Mouse (Mus musculus) heart, embryonic 12.5 days (tissue): ENCODE results near the gene Dus4l. TPM values are rescaled to one million over a fixed set of nuclear protein-coding genes. Genes with fewer than 3 reads are reported as not detected.

ENCODE experiments used
- ATAC-seq: fragments of 200-750 bp; cut with Nextera tagmentation; 2 replicates; pipeline ENCODE4 v1.8.0; 2017; ENCODE audit warnings: moderate TSS enrichment, moderate library complexity; ENCODE audit not compliant: insufficient number of reproducible peaks, low FRiP score
- H3K27ac ChIP-seq: fragments of 300-500 bp; sonication (generic); 2 replicates; pipeline ENCODE4 v1.5.1; 2016; ENCODE audit warnings: mild to moderate bottlenecking, moderate library complexity; ENCODE audit not compliant: poor library complexity, severe bottlenecking
- H3K27me3 ChIP-seq: fragments of 300-500 bp; sonication (generic); replicated peaks from 2 replicates; pipeline ENCODE4 v1.6.1; 2016; ENCODE audit warnings: mild to moderate bottlenecking, moderate library complexity
- H3K36me3 ChIP-seq: fragments of 300-500 bp; sonication (generic); 2 replicates; pipeline ENCODE4 v1.6.1; 2016; ENCODE audit warnings: mild to moderate bottlenecking, moderate library complexity
- H3K4me1 ChIP-seq: fragments of 300-500 bp; sonication (generic); replicated peaks from 2 replicates; pipeline ENCODE4 v1.6.1; 2016; ENCODE audit warnings: mild to moderate bottlenecking
- H3K4me2 ChIP-seq: fragments of 300-500 bp; sonication (generic); 2 replicates; pipeline ENCODE4 v1.6.1; 2016; ENCODE audit warnings: mild to moderate bottlenecking, moderate library complexity
- H3K4me3 ChIP-seq: fragments of 300-500 bp; sonication (generic); 2 replicates; pipeline ENCODE4 v1.5.1; 2016; ENCODE audit warnings: mild to moderate bottlenecking
- H3K9ac ChIP-seq: fragments of 300-500 bp; sonication (generic); 2 replicates; pipeline ENCODE4 v1.6.1; 2016; ENCODE audit warnings: mild to moderate bottlenecking, moderate library complexity
- H3K9me3 ChIP-seq: fragments of 300-500 bp; sonication (generic); replicated peaks from 2 replicates; pipeline ENCODE4 v1.6.1; 2016; ENCODE audit warnings: mild to moderate bottlenecking, moderate library complexity
- WGBS: fragments of 180-500 bp; shearing (Covaris S2); methylation state at CpG from one replicate; pipeline ENCODE4 v1.1.7; 2016; 5-methylcytosine and 5-hydroxymethylcytosine counted together
- polyA plus RNA-seq: library from polyadenylated mRNA; unstranded; fragments of >200 nt; fragmentation: Nextera tagmentation; extraction: Ambion mirVana; gene quantifications from 2 replicates; pipeline ENCODE4 v1.2.1, GENCODE M21; 2016

The Dus4l gene
- polyA plus RNA-seq, 1 experiment from 2014 or later = 7.2 TPM

GRCm38 (mm10) chr12:31592011-31592410, 62.6 kb downstream of the Dus4l start:
- H3K4me2 ChIP-seq = no peak overlapping the region
- no peaks in the 10 kb centered on the region; the same call in 1 of the 2 replicates for H3K9me3 ChIP-seq
- H3K9ac ChIP-seq = no peak overlapping the region
- 0 out of 2 replicates have a peak, but pooled peaks cover 2% of the 10 kb centered on the region for H3K4me1 ChIP-seq
- 32% methylated on average over 3 of the region's 3 CpGs for WGBS
- ATAC-seq = no peak
- peaks cover 8% of the 10 kb centered on the region; the same call in 1 of the 2 replicates for H3K36me3 ChIP-seq
- H3K4me3 ChIP-seq = no peak overlapping the region
- no peaks in the 10 kb centered on the region for H3K27me3 ChIP-seq
- H3K27ac ChIP-seq = no peak overlapping the region

Other genes with a start within 250 kb of the Dus4l start
- 10.7 and 11.3 TPM in 2 replicates for gene Cbll1, start 155.2 kb downstream of the Dus4l start, polyA plus RNA-seq
- 0.14 and 0.19 TPM in 2 replicates for gene Slc26a4, start 94.9 kb downstream of the Dus4l start, polyA plus RNA-seq
- 52.7 and 52.8 TPM in 2 replicates for gene Bcap29, start 20.2 kb downstream of the Dus4l start, polyA plus RNA-seq
- 33.5 and 34.2 TPM in 2 replicates for gene Cog5, start within 50 bp of the Dus4l start, polyA plus RNA-seq
- gene Gpr22, start 59.1 kb upstream of the Dus4l start, polyA plus RNA-seq = 14.2 and 17.5 TPM in 2 replicates